Mouse (Mus musculus) heart, adult 9 months (tissue): ENCODE results near the gene P2rx6.

Source experiments
- DNase-seq, 2 experiments: peaks; one replicate each; pipeline ENCODE4 v3.0.0; 2022; ENCODE audit warnings: low spot score in 2 of 2

The P2rx6 gene

DNA sequence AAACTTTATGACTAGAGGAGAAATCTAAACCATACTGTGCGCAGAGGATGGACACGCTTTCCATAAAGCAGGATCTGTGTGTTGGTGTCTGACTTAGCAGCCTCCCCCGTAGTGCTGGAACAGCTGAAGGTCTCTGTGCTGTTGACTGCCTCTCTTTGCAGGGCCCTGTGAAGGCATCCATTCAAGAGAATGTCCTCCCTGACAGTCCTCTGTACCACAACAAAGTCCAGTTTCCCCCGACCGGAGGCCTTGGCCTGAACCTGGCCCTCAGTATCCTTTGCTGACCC is 64.5 kb downstream of the P2rx6 start:
- DNase-seq = no peak
